Mouse (Mus musculus) activated CD4-positive, CD25-positive, alpha-beta regulatory T cell, adult 4 months (primary cell): ENCODE measurements around the gene Rasip1. TPM values are rescaled to one million over a fixed set of nuclear protein-coding genes. Genes with fewer than 3 reads are reported as not detected.
"Not testable (repeated sequence)": the region's sequence is repeated elsewhere in the genome, so short reads cannot be mapped to it uniquely, and the experiment has no call there.

ENCODE experiments used
- ATAC-seq: one replicate; pipeline ENCODE4 v1.8.0; 2017
- polyA plus RNA-seq, 2 experiments: library from polyadenylated mRNA; unstranded; fragments of 100-300 nt; shearing (Covaris generic); gene quantifications; one replicate each; pipeline ENCODE4 v1.2.1; 2017

The Rasip1 gene
- polyA plus RNA-seq, 2 experiments from 2014 or later = 0.50 TPM; not detected in 1

GRCm38 (mm10) chr7:45645591-45645971, 18.3 kb downstream of the Rasip1 start:
- no peak for ATAC-seq

GRCm38 (mm10) chr7:45646671-45647070, 19.4 kb downstream of the Rasip1 start:
- no peak for ATAC-seq

- no peak for ATAC-seq
Measured at GRCm38 (mm10) chr7:45649351-45649750, 22.1 kb downstream of the Rasip1 start.

GRCm38 (mm10) chr7:45650484-45650883, 23.2 kb downstream of the Rasip1 start:
- ATAC-seq = not testable (repeated sequence)

GRCm38 (mm10) chr7:45654424-45655047, 27.2 kb downstream of the Rasip1 start:
- ATAC-seq = no peak

- ATAC-seq = no peak
Measured at GRCm38 (mm10) chr7:45660746-45661478, 33.6 kb downstream of the Rasip1 start.

- not testable (repeated sequence) for ATAC-seq
Measured at GRCm38 (mm10) chr7:45661702-45662101, 34.4 kb downstream of the Rasip1 start.

GRCm38 (mm10) chr7:45665303-45666138, 38.2 kb downstream of the Rasip1 start:
- ATAC-seq = no peak

GRCm38 (mm10) chr7:45666161-45666560, 38.9 kb downstream of the Rasip1 start, which contains the start of gene Fut2:
Gene Fut2, minus strand, starts transcription at chr7:45666394.
- ATAC-seq = no peak

GRCm38 (mm10) chr7:45667761-45668160, 40.5 kb downstream of the Rasip1 start:
- no peak for ATAC-seq

GRCm38 (mm10) chr7:45668921-45669320, 41.6 kb downstream of the Rasip1 start:
- no peak for ATAC-seq

GRCm38 (mm10) chr7:45677627-45678295, 50.5 kb downstream of the Rasip1 start:
- ATAC-seq = no peak

- ATAC-seq = no peak
Measured at GRCm38 (mm10) chr7:45678513-45678912, 51.2 kb downstream of the Rasip1 start.

- ATAC-seq = no peak
Measured at GRCm38 (mm10) chr7:45679966-45680621, 52.8 kb downstream of the Rasip1 start.

- ATAC-seq = peak; percentile 50
Measured at GRCm38 (mm10) chr7:45681046-45681736, 53.9 kb downstream of the Rasip1 start.

GRCm38 (mm10) chr7:45682144-45683126, 55.1 kb downstream of the Rasip1 start:
- ATAC-seq = peak; percentile 66

- ATAC-seq = no peak
Measured at GRCm38 (mm10) chr7:45683396-45684050, 56.2 kb downstream of the Rasip1 start, which contains the start of gene Ntn5. Gene Ntn5, plus strand, starts transcription at chr7:45684022.

- no peak for ATAC-seq
Measured at GRCm38 (mm10) chr7:45685811-45686210, 58.5 kb downstream of the Rasip1 start.

- ATAC-seq = no peak
Measured at GRCm38 (mm10) chr7:45686841-45687240, 59.6 kb downstream of the Rasip1 start.
